Mouse (Mus musculus): ENCODE results near the gene Adamts15. TPM values are rescaled to one million over a fixed set of nuclear protein-coding genes. Genes with fewer than 3 reads are reported as not detected.

Gene Adamts15
- 0.23 TPM for polyA plus RNA-seq (2017; shearing (Covaris generic))

DNA sequence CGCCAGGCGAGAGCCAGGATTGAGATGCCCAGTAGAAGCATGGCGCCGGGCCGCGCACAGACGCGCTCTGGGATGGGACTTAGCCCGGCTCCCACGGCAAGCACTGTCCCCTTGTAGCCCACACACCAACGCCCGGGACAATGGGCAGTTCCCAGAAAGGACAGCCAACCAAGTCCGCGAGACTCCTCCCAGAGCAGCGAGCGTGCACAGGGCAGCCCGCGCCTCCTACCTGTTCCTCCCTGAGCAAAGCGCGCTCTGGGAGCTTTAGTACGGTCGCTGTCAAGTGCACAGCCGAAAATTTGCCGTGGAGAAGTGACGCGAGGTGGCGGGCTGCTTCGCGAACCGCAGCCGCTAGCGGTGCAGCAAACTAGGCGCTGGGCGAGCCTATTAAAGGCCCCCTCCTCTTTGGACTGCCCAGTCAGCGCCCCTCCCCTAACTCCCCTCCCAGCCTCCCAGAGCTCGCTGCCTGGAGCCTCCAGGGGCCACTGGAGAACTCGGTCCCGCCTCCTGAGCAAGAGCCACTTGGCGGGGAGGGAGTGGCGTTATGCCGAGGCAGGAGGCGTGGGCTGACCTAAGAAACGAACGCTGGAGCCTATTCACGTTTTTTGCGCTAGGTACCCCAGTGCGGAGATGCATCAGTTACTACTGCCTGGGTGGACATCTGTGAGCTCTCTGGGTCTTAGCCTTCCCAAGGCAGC is at the start of gene Adamts15:
Gene Adamts15, minus strand, starts transcription at position 256 of the 698 bp plus-strand sequence.

DNA sequence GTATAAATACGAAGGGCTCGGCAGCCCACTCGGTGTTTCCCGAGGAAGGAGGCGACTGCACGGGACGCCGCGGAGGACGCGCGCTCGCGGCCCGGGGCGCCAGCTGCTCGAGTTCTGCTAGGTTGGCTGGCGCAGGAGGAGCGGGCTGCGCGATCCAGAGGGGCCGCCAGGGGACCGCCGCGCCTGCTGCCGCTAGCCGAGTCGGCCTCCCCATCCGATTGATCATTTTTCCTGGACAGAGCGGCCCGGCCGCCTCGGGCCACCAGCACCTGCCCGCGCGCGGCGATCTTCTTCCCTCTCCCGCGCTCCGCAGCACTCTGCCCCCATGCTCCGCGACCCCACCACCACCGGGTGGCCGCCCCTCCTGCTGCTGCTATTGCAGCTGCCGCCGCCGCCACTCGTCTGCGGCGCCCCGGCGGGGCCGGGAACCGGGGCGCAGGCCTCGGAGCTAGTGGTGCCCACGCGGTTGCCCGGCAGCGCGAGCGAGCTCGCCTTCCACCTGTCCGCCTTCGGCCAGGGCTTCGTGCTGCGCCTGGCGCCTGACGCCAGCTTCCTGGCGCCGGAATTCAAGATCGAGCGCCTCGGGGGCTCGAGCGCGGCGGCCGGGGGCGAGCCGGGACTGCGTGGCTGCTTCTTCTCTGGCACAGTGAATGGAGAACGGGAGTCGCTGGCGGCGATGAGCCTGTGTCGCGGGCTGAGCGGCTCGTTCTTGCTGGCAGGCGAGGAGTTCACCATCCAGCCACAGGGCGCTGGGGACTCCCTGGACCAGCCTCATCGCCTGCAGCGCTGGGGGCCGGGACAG is 20.5 kb upstream of the Adamts15 start, which contains the start of gene Adamts8:
Gene Adamts8, plus strand, starts transcription at position 51 of the 802 bp plus-strand sequence.

Other genes with a start within 250 kb of the Adamts15 start
- gene Adamts8, start 20.1 kb upstream of the Adamts15 start, polyA plus RNA-seq (2017; shearing (Covaris generic)) = 0.10 TPM
- 25.3 TPM for gene Zbtb44, start 108.2 kb upstream of the Adamts15 start, polyA plus RNA-seq (2017; shearing (Covaris generic))
- 8.4 TPM for gene St14, start 209.4 kb upstream of the Adamts15 start, polyA plus RNA-seq (2017; shearing (Covaris generic))